Mouse (Mus musculus) adrenal gland, postnatal 4 days (tissue): Measurements from ENCODE around the gene Il24. TPM values are rescaled to one million over a fixed set of nuclear protein-coding genes. Genes with fewer than 3 reads are reported as not detected.

Experiments
- DNase-seq, 2 experiments: peaks; one replicate each; pipeline ENCODE4 v3.0.0; 2021 to 2022; ENCODE audit warnings: low spot score in 2 of 2, mixed read lengths in 2 of 2
- total RNA-seq, 2 experiments: library from RNA; stranded (reverse); gene quantifications; 2 replicates each; pipeline ENCODE4 v1.2.3; 2021

Gene Il24
- total RNA-seq, 2 experiments from 2014 or later = not detected

DNA sequence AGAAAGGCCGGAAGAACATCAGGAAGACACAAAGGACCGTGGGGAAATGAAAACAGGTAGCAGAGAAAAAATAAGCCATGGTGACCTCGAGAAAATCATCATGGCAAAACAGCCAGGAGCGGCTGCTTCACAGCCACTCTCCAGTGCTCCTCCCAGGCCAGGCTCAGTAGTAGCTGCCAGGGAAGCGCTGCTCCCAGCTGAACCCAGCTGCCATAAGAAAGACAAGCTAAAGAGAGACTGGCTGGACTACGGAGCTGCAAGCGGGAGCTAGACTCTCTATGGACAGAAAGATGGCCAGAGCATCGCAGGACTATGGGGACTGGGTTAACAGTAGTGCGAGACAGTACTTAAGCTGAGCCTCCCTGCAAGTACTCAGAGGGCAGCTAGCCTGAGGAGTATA is 32.4 kb downstream of the Il24 start:
- DNase-seq = no peak

DNA sequence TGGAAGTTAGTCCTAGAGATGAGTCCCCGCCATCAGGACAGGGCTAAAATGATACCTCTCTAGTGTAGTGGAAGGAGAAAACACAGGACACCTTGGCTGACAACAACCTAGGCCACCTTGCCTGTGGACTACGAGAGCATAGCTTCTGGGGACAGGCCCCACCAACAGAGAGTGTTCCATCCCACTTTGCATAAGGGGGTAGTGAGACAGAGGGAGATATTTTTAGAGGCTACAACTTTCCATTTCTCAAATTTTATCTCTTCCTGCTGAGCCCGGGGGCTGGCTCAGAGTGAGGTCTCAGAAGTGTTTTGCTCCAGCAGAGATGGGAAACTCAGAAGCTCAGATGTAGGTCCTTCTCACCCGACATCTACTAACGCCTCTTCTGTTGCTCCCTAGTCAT is 36.8 kb downstream of the Il24 start:
- DNase-seq = no peak

DNA sequence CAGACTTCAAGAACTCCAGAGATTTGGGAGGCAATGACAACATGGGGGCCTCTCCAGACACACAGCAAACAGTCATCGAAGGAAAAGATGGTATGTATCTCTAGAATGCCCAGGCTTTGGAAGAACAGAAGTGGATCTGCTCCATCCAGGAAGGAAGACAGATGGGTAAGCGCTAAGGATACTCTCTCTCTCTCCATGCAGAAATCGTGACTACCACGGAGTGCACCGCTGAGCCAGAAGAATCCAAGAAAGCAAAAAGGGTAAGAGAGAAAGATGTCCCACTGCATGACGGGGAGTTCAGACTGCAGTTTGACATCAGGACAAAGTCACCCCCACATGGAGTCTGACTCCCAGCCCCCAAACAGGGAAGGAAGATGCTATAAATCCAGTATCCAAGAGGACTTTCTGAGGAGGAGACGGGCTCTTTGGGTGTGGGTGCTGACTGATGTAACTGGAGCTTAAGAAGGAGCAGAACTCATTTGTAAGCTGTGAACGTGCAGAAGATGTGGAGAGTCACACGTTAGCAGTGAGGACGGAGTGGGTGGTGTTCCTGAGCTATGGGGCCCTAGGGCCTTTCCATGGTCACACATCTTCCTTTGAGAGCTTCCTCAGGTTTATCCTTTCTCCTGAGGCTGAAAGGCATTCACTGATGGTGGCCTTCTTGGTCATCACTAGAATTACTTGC is 37.6 kb downstream of the Il24 start:
- no peak for DNase-seq

DNA sequence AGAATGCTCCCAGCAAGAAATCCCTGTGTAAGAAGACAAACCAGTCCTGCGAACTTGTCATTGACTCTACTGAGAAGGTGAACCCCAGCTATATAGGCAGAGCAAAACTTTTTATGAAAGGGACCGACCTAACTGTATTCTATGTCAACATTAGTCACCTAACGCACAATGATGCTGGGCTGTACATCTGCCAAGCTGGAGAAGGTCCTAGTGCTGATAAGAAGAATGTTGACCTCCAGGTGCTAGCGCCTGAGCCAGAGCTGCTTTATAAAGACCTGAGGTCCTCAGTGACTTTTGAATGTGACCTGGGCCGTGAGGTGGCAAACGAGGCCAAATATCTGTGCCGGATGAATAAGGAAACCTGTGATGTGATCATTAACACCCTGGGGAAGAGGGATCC is 42.7 kb downstream of the Il24 start:
- DNase-seq = no peak

- DNase-seq = no peak
These were observed 45.6 kb downstream of the Il24 start for GRCm38 (mm10) chr1:130841621-130842020.

- no peak for DNase-seq
These were observed 46.5 kb downstream of the Il24 start for GRCm38 (mm10) chr1:130840599-130841379.

DNA sequence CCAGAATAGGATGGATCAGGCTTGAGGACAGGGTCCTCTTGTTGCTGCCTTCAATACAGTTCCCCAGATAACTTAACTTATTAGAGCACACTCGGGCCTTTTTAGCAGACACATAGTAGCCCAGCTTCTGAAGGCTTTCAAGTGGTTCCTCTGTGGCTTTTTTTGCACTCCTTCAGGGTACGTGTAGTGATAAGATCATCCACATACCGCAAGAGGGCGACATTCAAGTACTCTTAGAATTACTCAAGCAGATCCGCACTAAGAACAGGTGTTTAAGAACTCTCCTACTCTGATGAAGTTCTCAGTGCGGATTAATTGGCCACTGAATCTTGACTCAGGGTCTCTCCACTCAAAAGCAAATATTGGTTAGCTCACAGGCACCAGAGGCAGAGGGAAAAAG is 49.0 kb downstream of the Il24 start:
- DNase-seq = no peak

- DNase-seq = no peak
These were observed 51.9 kb downstream of the Il24 start for GRCm38 (mm10) chr1:130835161-130835936.

DNA sequence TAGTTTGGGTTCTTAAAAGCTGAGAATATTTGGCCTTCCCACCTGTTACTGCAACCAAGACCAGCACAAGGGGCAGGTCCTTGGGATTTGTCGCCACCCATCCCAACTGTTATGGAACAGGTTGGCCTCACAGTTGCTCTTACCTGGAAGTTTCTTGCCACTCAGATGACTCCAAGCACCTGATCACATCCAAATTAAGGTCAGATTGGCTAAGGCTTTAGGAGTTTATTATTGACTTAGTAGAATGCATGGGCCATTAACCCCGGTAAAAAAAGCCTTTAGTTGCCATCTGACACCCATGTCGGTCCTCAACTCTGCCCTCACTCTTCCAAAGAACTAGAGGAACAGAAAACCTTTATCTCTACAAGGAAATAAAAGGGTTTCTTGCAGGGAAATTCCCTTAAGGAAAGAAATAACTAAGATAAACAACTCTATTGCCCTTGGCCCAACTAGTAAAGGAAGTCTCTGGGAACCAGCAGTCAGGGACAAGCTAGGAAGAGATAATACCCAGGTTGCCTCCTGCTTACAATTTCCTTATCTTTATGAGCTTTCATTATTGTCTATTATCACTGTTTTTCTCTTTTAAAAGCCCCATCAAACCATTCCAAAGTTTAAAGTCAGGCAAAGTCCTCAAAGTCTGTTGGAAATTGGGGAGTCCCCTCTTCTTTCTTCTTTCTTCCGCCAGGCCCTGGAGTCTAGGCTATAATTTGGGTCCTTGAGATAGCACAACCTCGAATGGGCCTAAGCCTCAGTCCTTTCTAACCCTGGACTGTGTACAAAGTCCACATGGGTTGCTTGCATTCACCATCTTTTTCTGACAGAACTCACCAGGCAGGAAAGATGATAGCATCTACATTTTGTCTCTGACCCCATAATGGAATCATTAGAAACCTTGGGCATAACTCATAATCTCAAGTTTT is 54.8 kb downstream of the Il24 start:
- DNase-seq = no peak

Other genes starting within 250 kb of the Il24 start
- 1 to 10 TPM in 1 of 2 experiments, under 1 TPM in 1; 0.50 to 4.1 TPM for gene C4bp, start 225.8 kb downstream of the Il24 start, total RNA-seq
- under 1 TPM in 1 of 2 experiments, not detected in 1; 0.17 TPM for gene Gm29427, start 171.7 kb downstream of the Il24 start, total RNA-seq
- gene Yod1, start 170.1 kb downstream of the Il24 start, total RNA-seq = 10 to 100 TPM in 1 of 2 experiments, 1 to 10 TPM in 1; 9.7 to 10.3 TPM
- gene Pfkfb2, start 158.2 kb downstream of the Il24 start, total RNA-seq = 10 to 100 TPM; 26.8 to 27.3 TPM
- 1 to 10 TPM; 2.0 to 3.3 TPM for gene AA986860, start 155.5 kb downstream of the Il24 start, total RNA-seq
- gene Fcamr, start 86.6 kb downstream of the Il24 start, total RNA-seq = not detected
- 1 to 10 TPM in 1 of 2 experiments, under 1 TPM in 1; 0.53 to 1.2 TPM for gene Pigr, start 60.8 kb downstream of the Il24 start, total RNA-seq
- gene Fcmr, start 21.8 kb downstream of the Il24 start, total RNA-seq = 1 to 10 TPM in 1 of 2 experiments, under 1 TPM in 1; 0.50 to 1.0 TPM
- not detected for gene Il20, start 24.0 kb upstream of the Il24 start, total RNA-seq
- gene Il19, start 52.7 kb upstream of the Il24 start, total RNA-seq = not detected
- gene Il10, start 132.4 kb upstream of the Il24 start, total RNA-seq = not detected
- 100 to 1,000 TPM; 152 to 160 TPM for gene Mapkapk2, start 210.4 kb upstream of the Il24 start, total RNA-seq